Mouse (Mus musculus) C2C12 (cell line): ENCODE data around the gene Amy1. TPM values are rescaled to one million over a fixed set of nuclear protein-coding genes. Genes with fewer than 3 reads are reported as not detected.
"Not testable (repeated sequence)": the region's sequence is repeated elsewhere in the genome, so short reads cannot be mapped to it uniquely, and the experiment has no call there.

ENCODE experiments used
- H3K27me3 ChIP-seq: one replicate; pipeline ENCODE4 v1.6.1; 2011; ENCODE audit not compliant: control insufficient read depth, insufficient read depth, insufficient read length
- H3K36me3 ChIP-seq: one replicate; pipeline ENCODE4 v1.6.1; 2011; ENCODE audit not compliant: control insufficient read depth, insufficient read depth
- H3K4me3 ChIP-seq: one replicate; pipeline ENCODE4 v1.5.1; 2011; ENCODE audit warnings: mild to moderate bottlenecking, control low read depth; ENCODE audit not compliant: poor library complexity, insufficient read depth, severe bottlenecking
- H3K79me2 ChIP-seq: one replicate; pipeline ENCODE4 v1.6.1; 2011; ENCODE audit not compliant: control insufficient read depth, insufficient read depth
- H3K79me3 ChIP-seq: one replicate; pipeline ENCODE4 v1.6.1; 2011; ENCODE audit warnings: low read depth, control low read depth
- H3ac ChIP-seq: one replicate; pipeline ENCODE3; 2011; ENCODE audit warnings: low read depth; ENCODE audit not compliant: control insufficient read depth, insufficient read length
- CEBPB ChIP-seq: IDR thresholded peaks from one replicate; pipeline ENCODE4 v1.6.1; 2011; ENCODE audit warnings: low read depth, mild to moderate bottlenecking, control low read depth, moderate library complexity
- CTCF ChIP-seq: IDR thresholded peaks from one replicate; pipeline ENCODE4 v1.5.1; 2011; ENCODE audit not compliant: control insufficient read depth, insufficient read depth, insufficient read length
- FOSL1 ChIP-seq: IDR thresholded peaks from one replicate; pipeline ENCODE4 v1.8.0; 2011; ENCODE audit warnings: mild to moderate bottlenecking, low read length; ENCODE audit not compliant: poor library complexity, insufficient read depth, severe bottlenecking
- MAX ChIP-seq: IDR thresholded peaks from one replicate; pipeline ENCODE4 v1.6.1; 2011; ENCODE audit warnings: mild to moderate bottlenecking, control low read depth
- MYOD1 ChIP-seq: IDR thresholded peaks from one replicate; pipeline ENCODE4 v1.6.1; 2011; ENCODE audit warnings: low read depth; ENCODE audit not compliant: control insufficient read depth, insufficient read length
- MYOG ChIP-seq: IDR thresholded peaks from one replicate; pipeline ENCODE4 v1.6.1; 2011; ENCODE audit not compliant: control insufficient read depth, insufficient read length; ENCODE audit errors: extremely low read depth
- USF1 ChIP-seq: IDR thresholded peaks from one replicate; pipeline ENCODE4 v1.6.1; 2011; ENCODE audit warnings: low read depth, mild to moderate bottlenecking, control low read depth, moderate library complexity
- polyA plus RNA-seq: library from polyadenylated mRNA; unstranded; fragments of >200 nt; fragmentation: generic; extraction: Trizol; gene quantifications from one replicate; pipeline ENCODE4 v1.2.1, GENCODE M21; 2012; ENCODE audit warnings: missing spikeins

The Amy1 gene
- polyA plus RNA-seq, 1 experiment = 0.11 TPM

DNA sequence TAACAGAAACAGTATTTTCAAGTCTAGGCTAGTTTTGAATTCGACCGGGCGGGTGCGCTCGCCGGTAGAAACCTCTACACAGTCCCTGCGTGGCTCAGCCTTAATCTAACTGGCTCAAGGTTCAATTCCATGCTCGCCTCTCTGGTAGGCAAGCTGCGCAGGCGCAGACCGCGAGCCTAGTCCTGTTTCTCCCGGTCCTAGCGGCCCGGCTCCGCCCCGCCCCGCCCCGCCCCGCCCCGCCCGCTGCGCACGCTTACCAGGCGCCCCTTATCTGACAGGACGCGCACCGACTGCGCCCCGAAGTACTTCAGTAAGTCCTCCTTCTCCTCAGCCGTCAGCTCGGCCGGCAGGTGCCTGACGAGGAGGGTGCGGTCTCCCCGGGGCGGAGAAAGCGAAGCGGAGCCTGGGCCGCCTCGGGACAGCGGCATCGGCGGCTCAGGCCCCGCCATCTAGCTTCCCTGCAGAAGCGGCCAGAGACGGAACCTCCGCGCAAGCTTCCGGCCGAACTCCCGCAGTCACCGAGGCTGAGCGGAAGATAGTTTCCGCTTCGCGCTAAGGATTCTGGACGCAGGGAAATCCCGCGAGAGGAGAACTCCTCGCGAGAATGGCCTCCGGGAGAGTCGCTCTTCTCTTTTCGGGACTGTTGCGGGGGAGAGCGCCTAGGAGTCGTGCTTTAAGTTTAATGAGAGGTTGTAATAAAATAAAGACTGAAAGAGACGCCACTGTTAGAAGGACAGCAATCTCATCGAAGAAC is 23.3 kb upstream of the Amy1 start, which contains the start of gene Rnpc3:
TSS of gene Rnpc3 (minus strand) at position 544 of the 754 bp plus-strand sequence.
- peak within 1 kb of the TSS; percentile 77 for H3K4me3 ChIP-seq
- peak within 1 kb of the TSS; percentile 97 for H3ac ChIP-seq
- H3K79me2 ChIP-seq = peaks cover 41% of the 10 kb centered on the region
- H3K36me3 ChIP-seq = peaks cover 36% of the 10 kb centered on the region
- no peak for TF ChIP-seq CTCF
- TF ChIP-seq USF1 = no peak
- no peak for TF ChIP-seq MYOG
- no peak for TF ChIP-seq FOSL1
- no peak for TF ChIP-seq MYOD1
- no peak for TF ChIP-seq CEBPB
- no peaks in the 10 kb centered on the region for H3K27me3 ChIP-seq
- peaks cover 12% of the 10 kb centered on the region for H3K79me3 ChIP-seq

DNA sequence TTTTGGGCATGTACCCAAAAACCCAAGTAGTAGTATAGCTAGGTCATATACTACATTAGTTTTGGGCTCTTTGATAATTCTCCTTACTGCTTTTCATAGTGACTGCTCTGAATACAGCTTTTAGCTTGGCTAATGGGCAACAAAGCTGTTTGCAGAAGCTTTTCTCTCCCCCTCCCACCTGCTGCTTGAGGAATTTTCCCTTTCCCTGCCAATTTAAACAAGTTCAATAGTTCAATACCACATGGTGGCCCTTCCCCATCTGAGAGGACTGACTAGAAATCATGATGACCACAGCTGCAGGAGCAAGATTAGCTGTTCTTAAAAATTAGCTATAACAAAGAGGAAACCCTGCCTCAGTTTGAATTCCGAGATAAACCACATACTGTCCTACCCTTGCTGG is 15.7 kb downstream of the Amy1 start:
- TF ChIP-seq MAX (no peak), USF1 (no peak), CTCF (no peak), CEBPB (no peak), MYOD1 (no peak), MYOG (no peak), FOSL1 (no peak)

DNA sequence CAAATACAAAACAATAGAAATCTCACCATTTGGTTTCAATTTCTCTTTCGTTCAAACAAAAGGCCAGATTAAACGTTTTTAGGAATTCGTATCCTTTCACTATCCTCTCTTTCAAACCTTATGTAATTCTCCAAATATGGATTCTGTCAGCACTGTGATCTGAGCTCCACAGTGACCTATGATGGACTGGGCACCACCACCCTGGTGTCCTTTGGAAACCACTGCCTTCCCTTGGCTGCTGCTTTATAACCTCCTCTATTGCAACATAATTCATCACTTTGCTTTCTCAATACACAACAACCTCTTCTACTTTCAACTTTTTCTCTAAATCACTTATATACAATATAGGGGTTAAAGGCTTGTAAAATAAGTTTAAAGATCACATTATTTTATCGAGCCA is 31.9 kb downstream of the Amy1 start:
- no peak overlapping the region for H3K4me3 ChIP-seq
- no peaks in the 10 kb centered on the region for H3K36me3 ChIP-seq
- H3K79me2 ChIP-seq = no peaks in the 10 kb centered on the region
- no peaks in the 10 kb centered on the region for H3K27me3 ChIP-seq
- TF ChIP-seq CTCF (no peak), CEBPB (no peak), MYOD1 (no peak), MAX (no peak), USF1 (no peak), MYOG (no peak)
- no peak overlapping the region for H3ac ChIP-seq
- no peaks in the 10 kb centered on the region for H3K79me3 ChIP-seq

More for the DNA sequence above, 15.7 kb downstream of the Amy1 start:
- H3K79me3 ChIP-seq = no peaks in the 10 kb centered on the region
- no peaks in the 10 kb centered on the region for H3K27me3 ChIP-seq
- H3ac ChIP-seq = no peak overlapping the region
- H3K36me3 ChIP-seq = no peaks in the 10 kb centered on the region
- no peak overlapping the region for H3K4me3 ChIP-seq
- no peaks in the 10 kb centered on the region for H3K79me2 ChIP-seq

DNA sequence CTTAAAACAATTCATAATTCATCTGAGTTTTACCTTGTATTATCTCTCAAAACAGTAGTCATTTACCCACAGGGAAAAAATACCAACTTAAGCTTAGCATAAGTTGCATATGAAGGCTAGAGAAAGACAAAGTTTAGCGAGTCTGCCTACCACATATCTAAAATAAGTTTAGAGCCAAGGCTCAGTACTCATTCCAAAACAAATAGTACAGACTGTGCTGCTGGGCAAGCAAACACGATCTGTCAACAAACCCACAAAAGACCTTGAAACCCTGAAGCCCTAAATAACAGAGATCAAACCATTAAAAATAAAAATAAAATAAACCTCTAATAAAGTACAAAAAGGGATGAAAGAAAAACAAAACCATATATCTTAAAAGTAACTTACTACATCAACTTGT is 32.4 kb downstream of the Amy1 start:
- Histone ChIP-seq H3K79me2 (no peaks in the 10 kb centered on the region), H3K27me3 (no peaks in the 10 kb centered on the region), H3K36me3 (no peaks in the 10 kb centered on the region), H3K79me3 (no peaks in the 10 kb centered on the region), H3K4me3 (no peak overlapping the region), H3ac (no peak overlapping the region)
- TF ChIP-seq MAX = no peak
- no peak for TF ChIP-seq MYOG
- TF ChIP-seq USF1 = no peak
- no peak for TF ChIP-seq MYOD1
- no peak for TF ChIP-seq CEBPB
- TF ChIP-seq FOSL1 = no peak
- no peak for TF ChIP-seq CTCF

DNA sequence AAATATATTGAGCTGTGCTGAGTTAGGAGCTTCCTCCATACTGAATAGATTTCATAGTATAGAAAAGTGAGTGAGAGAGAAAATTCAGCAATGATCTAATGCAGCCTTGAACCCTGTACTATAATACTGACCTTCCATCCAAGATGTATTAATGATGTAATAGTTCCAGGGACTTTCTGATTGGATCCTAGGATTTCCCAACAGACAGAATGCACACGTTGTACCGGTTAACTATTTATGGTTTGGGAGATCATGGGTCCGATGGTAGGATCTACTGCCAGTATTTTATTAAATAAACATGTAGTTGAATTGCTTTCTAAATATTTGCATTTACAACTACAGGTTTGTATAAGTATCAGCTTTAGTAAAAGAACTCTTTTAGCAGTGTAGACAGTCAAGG is 34.3 kb downstream of the Amy1 start:
- H3K36me3 ChIP-seq = no peaks in the 10 kb centered on the region
- H3K79me3 ChIP-seq = no peaks in the 10 kb centered on the region
- no peaks in the 10 kb centered on the region for H3K27me3 ChIP-seq
- TF ChIP-seq USF1 (no peak), MYOG (no peak), FOSL1 (no peak), CEBPB (no peak), MYOD1 (no peak), MAX (no peak), CTCF (no peak)
- no peak overlapping the region for H3ac ChIP-seq
- no peaks in the 10 kb centered on the region for H3K79me2 ChIP-seq
- H3K4me3 ChIP-seq = no peak overlapping the region

DNA sequence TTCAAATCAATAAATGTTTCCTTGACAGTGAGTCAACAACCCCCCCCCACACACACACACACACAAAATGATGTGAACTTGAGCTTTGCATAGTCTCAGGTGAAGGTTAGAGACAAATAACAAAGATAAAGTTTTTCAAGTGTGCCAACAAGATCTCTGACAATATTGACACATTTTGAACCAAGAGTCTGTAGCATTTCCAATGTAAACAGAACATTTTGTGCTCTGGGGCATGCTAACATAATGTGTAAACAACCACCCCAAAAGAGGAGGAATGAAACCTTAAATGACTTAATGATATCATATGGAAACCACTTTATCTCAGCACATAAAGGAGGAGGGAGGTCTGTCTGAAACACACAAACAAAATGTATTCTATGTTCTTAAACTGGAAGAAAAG is 66.8 kb downstream of the Amy1 start:
- H3ac ChIP-seq = no peak overlapping the region
- TF ChIP-seq FOSL1 (no peak), USF1 (no peak), MYOG (no peak), CTCF (no peak), CEBPB (no peak), MYOD1 (no peak), MAX (no peak)
- no peaks in the 10 kb centered on the region for H3K36me3 ChIP-seq
- no peak overlapping the region for H3K4me3 ChIP-seq
- H3K79me3 ChIP-seq = no peaks in the 10 kb centered on the region
- H3K79me2 ChIP-seq = no peaks in the 10 kb centered on the region
- H3K27me3 ChIP-seq = no peaks in the 10 kb centered on the region

DNA sequence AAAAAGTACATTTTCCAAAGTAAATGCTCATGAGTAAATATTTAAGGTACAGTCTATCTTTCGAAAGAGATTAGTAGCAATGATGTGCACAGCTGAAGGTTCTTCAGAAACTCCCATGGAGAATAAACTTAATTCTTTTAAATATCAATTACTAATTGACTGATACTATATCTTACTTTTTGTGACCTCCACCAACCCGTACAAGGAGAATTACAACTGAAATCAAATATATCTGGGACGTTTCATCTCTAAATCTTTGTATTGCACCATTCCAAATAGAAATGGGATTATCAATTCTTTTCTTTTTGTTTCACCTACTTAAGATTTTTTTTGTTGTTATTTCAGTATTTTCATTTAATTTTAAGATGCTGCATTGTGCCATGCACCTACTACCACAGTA is 74.2 kb downstream of the Amy1 start, which contains the start of gene Amy2a1:
TSS of gene Amy2a1 (minus strand) at position 101 of the 400 bp plus-strand sequence.
- H3ac ChIP-seq, H3K79me2 ChIP-seq, H3K27me3 ChIP-seq, H3K4me3 ChIP-seq, H3K79me3 ChIP-seq, H3K36me3 ChIP-seq: not testable (repeated sequence)
